Mouse (Mus musculus): ENCODE results near the gene Mael. TPM values are rescaled to one million over a fixed set of nuclear protein-coding genes. Genes with fewer than 3 reads are reported as not detected.

The Mael gene
- total RNA-seq, 4 experiments from 2014 or later = not detected

DNA sequence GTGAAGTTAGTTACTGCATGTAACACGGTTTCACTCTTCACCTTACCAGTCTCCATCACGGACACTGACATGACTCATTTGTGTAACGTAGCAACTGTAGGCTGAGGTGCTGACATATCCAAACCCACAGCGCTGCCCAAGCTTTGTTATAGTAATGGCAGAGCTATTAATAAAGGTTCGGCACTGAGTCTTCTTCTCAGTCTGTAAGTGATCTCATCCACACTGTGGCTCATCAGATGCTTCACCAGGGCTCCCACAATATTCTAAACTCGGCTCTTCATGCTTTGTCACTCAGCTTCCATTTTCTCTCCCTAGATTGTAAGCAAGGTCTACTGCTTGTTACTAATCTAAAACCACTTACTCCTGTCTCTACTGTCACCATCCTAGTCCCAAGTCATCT lies 29.2 kb downstream of the Mael start:
- peak in 1 of 2 experiments; percentile 22 for DNase-seq (ENCODE audit: low spot score in 2 of 2)

GRCm38 (mm10) chr1:166205159-166205558 lies 33.4 kb downstream of the Mael start:
- no peak for DNase-seq (ENCODE audit: low spot score in 2 of 2)

- no peak for DNase-seq (ENCODE audit: low spot score in 2 of 2)
Measured at GRCm38 (mm10) chr1:166204171-166204570, 34.4 kb downstream of the Mael start.

DNA sequence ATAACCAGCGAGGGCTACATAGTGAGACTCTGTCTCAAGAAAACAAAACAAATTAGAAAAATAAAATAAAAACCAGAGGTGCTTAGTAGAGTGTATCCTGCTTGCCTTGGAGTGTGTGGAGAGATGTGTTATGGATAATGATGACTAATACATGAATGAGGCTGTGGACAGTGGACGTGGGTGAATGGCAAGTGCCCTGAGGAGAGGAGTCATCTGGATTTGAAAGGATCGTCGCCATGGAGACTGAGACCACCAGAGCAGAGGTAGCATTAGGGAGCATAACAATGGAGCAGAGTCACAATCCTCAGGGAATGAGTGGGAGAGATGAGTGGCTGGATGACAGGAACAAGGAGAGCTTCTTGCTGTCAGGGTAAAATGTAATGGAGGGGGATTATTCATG lies 48.7 kb downstream of the Mael start:
- DNase-seq (ENCODE audit: low spot score in 2 of 2) = no peak

DNA sequence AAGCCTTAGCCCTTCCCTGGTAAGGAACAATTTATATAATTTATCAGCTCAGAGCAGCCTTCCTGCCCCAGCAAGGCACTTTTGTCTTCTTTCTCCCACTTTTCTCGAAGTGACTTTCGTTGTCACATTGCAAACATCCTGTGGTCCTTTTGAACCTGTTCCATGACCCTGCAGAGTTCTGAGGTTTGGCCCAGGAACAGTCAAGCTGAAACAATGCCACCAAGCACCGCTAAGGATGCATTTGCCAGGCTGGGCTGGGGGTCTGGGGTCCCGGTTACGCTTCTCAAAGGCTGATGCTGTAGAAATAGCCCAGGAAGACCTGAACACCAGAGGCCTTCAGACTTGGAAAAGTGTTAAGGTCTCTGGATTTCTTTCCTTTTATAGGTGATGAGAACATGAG lies 53.2 kb downstream of the Mael start:
- DNase-seq (ENCODE audit: low spot score in 2 of 2) = no peak

DNA sequence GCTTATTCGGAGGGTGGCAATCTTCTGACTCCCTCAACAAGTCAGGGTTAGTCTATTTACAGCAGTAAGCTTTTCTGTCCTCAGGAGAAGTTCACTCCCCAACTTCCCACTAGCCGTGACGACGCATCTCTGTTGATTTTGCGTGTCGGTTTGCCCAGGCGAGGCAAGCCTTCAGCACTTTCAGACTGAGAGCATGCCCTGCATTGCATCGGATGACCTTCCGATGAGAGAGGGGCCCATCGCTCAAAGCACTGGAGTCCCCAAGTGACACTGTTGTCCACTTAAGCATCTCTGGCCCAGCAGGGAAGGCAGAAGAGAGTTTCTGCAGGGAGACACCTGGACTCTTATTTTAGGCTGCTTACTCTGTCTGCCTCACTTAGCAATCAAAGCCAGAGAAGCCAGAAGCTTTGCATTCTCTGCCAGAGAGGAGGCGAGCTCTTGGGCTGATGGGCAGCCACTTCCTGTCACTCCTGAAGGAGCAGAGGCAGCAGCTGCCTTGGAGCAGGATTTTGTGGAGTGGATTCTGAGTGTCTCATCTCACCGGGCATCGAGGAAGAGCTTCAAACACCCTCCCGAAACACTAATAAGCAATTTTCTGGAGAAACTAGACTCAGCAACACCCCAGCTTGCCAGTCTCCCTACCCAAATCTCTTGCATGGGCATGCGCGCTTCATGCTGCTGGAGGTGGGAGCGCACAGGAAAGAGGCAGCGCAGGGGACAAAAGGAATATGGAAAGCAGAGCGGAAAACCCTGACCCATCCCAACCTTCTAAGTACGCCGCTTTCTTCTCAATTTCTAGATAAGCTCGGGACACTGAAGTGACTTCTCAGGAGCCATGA lies 53.9 kb downstream of the Mael start:
- no peak for DNase-seq (ENCODE audit: low spot score in 2 of 2)

- DNase-seq (ENCODE audit: low spot score in 2 of 2) = peak in 1 of 2 experiments; percentile 36
Measured at GRCm38 (mm10) chr1:166182952-166183627, 55.5 kb downstream of the Mael start.

GRCm38 (mm10) chr1:166181510-166181909 lies 57.0 kb downstream of the Mael start:
- no peak for DNase-seq (ENCODE audit: low spot score in 2 of 2)

- no peak for DNase-seq (ENCODE audit: low spot score in 2 of 2)
Measured at GRCm38 (mm10) chr1:166173621-166174020, 64.9 kb downstream of the Mael start.

DNA sequence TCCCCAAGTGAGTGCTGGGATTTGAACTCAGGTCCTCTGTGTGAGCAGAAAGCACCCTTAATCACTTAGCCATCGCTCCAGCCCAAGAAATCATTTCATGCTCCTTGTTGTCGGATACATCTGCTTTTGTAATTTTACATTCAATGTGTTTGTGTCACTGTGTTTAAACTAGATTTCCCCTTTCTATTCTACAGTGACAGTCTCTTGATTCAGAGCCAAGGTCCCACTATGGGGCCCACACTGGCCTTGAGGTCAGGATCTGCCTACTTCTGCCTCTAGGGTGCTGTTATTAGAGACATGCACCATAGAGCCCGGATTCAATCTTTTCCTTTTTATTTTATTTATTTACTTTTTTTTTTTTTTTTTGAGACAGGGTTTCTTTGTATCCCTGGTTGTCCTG lies 65.6 kb downstream of the Mael start:
- no peak for DNase-seq (ENCODE audit: low spot score in 2 of 2)

DNA sequence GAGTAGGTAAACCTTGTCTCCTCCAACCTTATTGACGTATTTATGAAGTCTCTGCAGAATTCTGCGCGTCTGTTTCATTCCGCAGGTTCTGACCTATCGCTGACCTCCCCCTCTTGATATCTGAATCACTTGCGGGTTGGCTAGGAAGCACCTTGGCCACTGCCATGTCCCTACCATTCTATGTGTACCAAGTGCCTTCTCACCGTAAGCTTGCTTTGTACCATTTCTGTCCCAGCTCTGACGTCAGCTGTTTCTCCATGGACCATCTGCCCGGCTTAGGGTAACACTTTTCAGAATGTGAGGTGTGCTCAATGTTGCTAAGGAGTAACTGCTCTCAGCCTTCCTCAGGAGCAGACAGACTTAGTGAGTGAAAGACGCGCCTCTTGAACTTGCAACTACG lies 67.7 kb downstream of the Mael start:
- no peak for DNase-seq (ENCODE audit: low spot score in 2 of 2)

DNA sequence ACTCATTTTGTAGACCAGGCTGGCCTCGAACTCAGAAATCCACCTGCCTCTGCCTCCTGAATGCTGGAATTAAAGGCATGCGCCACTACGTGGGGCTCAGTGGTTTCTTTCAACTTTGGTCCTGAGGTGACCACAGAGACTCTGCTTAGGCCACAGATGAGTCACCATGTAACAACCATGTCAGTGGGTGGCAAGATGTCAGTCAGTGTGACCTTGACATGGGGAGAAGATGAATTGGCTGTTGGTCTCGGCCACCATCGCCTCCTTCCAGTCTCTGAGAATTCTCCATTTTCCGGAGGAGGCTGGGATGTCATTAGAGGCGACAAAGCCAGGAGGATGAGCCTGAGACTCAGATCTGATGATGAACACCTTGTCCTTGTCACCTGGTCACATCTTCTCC lies 68.8 kb downstream of the Mael start:
- DNase-seq (ENCODE audit: low spot score in 2 of 2) = no peak

GRCm38 (mm10) chr1:166168017-166168416 lies 70.5 kb downstream of the Mael start:
- DNase-seq (ENCODE audit: low spot score in 2 of 2) = no peak

DNA sequence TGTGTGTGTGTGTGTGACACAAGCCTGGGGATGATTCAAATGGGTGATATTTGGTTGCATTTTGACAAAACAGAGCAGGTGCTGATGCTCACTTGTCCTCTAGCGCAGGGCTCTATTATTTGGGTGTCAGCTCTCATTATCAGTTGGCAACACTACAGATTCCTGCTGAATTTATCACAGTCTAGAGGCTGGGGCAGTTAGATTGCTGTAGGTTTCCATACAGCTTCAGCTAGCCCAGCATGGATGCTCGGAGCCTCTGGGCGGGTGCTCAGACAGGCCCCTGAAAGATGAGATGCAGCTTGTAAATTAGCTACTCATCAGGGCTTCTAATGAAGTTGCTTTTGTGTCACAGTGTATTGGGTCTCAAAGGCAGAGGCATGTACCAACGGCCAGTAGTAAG lies 71.1 kb downstream of the Mael start:
- DNase-seq (ENCODE audit: low spot score in 2 of 2) = no peak

GRCm38 (mm10) chr1:166165159-166165558 lies 73.4 kb downstream of the Mael start:
- DNase-seq (ENCODE audit: low spot score in 2 of 2) = no peak

DNA sequence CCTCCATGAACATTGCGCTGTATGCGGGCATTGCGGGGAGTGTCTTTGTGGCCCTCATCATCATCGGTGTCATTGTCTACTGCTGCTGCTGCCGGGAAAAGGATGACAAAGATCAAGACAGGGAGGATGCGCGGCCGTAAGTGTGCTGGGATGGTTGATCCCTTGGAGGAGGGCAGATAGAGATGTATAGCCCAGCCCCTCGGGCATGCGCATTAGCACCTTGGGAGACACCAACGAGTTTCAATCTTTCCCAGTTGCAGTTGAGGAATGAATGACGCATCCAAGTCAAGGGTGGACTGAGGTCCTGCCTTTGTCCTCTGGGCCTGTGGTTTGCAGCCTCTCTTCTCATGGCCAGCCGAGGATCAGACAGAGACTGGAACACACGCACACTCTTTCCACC lies 74.0 kb downstream of the Mael start:
- no peak for DNase-seq (ENCODE audit: low spot score in 2 of 2)

GRCm38 (mm10) chr1:166160569-166161445 lies 77.7 kb downstream of the Mael start:
- DNase-seq (ENCODE audit: low spot score in 2 of 2) = peak in 1 of 2 experiments; percentile 70

GRCm38 (mm10) chr1:166160111-166160510 lies 78.4 kb downstream of the Mael start:
- DNase-seq (ENCODE audit: low spot score in 2 of 2) = no peak

- DNase-seq (ENCODE audit: low spot score in 2 of 2) = no peak
Measured at GRCm38 (mm10) chr1:166158664-166159063, 79.9 kb downstream of the Mael start.

DNA sequence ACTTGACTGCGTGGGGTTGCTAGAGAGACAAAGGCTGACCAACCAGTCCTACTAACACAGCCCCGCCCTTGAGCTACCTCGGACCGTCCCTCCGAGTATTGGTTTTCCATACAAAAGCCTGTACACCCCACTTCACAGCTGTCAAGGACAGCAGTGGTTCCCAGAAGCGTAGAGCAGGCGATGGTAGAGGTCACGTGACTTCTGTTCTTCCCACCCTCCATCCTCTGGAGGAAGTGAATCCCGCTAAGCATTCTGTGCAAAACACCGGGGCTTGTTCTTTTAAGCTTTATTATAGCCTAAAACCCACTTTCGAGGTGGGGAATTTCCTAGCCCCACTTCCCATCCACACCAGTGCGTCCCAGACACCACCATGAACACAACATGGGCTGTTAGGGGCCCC lies 80.8 kb downstream of the Mael start:
- DNase-seq (ENCODE audit: low spot score in 2 of 2) = no peak

GRCm38 (mm10) chr1:166155113-166155494 lies 83.4 kb downstream of the Mael start:
- DNase-seq (ENCODE audit: low spot score in 2 of 2) = no peak
